Comparison of ENCODE assay signal across 33 mouse cellular contexts in the genomic region with DNA sequence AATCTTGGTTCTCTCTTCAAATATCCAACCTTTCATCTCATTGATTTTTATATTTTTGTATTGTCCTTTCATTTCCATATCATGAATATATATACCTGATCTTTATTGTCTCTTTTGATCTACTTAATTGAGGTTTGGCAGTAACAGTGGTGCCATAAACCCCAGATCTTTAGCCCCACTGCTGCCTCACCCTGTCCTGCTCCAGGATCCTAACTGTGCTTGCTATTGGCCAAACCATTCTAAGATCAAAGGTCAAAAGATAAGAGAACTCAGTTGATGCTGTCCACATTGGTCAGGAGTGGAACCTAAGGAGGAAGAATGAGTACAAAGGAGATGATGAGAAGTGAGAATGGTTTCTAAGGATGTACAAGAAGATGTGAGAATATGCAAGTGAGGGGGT.
"Had no signal": no experiment of that assay in that cellular context is flagged by ENCODE, and none has a peak within 500 bp of the region (broad histone marks: within the 10 kb centered on the region; RNA-seq: fewer than 3 reads in every experiment).

No protein-coding gene starts in this region.

- H3K9me3 ChIP-seq: limb, embryonic 10.5 days; limb, embryonic 12.5 days; limb, embryonic 13.5 days; limb, embryonic 15.5 days; liver, embryonic 12.5 days; liver, embryonic 13.5 days; liver, embryonic 15.5 days; lung, embryonic 15.5 days; megakaryocyte, embryonic 14.5 days; midbrain, embryonic 10.5 days; midbrain, embryonic 12.5 days; midbrain, embryonic 13.5 days; midbrain, embryonic 15.5 days; neural tube, embryonic 12.5 days; neural tube, embryonic 13.5 days had no signal

- ATAC-seq: liver, embryonic 12.5 days; liver, postnatal 0 days; lung, postnatal 0 days; midbrain, embryonic 13.5 days; midbrain, embryonic 15.5 days; midbrain, embryonic 16.5 days had no signal

- H3K27me3 ChIP-seq: limb, embryonic 12.5 days; limb, embryonic 15.5 days; liver, embryonic 12.5 days; liver, embryonic 13.5 days; liver, embryonic 15.5 days; lung, embryonic 15.5 days; megakaryocyte, embryonic 14.5 days; midbrain, embryonic 12.5 days; midbrain, embryonic 13.5 days; midbrain, embryonic 15.5 days; neural tube, embryonic 12.5 days; neural tube, embryonic 13.5 days had no signal

- H3K4me3 ChIP-seq: limb, embryonic 10.5 days; limb, embryonic 12.5 days; limb, embryonic 13.5 days; limb, embryonic 15.5 days; liver, embryonic 12.5 days; liver, embryonic 13.5 days; liver, embryonic 15.5 days; lung, embryonic 15.5 days; megakaryocyte, embryonic 14.5 days; midbrain, embryonic 10.5 days; midbrain, embryonic 12.5 days; midbrain, embryonic 13.5 days; midbrain, embryonic 15.5 days; myocyte; neural tube, embryonic 12.5 days; neural tube, embryonic 13.5 days had no signal

- H3K4me1 ChIP-seq: limb, embryonic 10.5 days; limb, embryonic 12.5 days; limb, embryonic 13.5 days; limb, embryonic 15.5 days; liver, embryonic 12.5 days; liver, embryonic 13.5 days; liver, embryonic 15.5 days; midbrain, embryonic 15.5 days; neural tube, embryonic 12.5 days had no signal

- H3K4me2 ChIP-seq: limb, embryonic 12.5 days; limb, embryonic 13.5 days; limb, embryonic 15.5 days; liver, embryonic 11.5 days; liver, embryonic 12.5 days; liver, embryonic 13.5 days; liver, embryonic 15.5 days; lung, embryonic 14.5 days; lung, embryonic 15.5 days; midbrain, embryonic 11.5 days; midbrain, embryonic 12.5 days; midbrain, embryonic 13.5 days; midbrain, embryonic 15.5 days; neural tube, embryonic 12.5 days; neural tube, embryonic 13.5 days had no signal

- H3K9ac ChIP-seq: limb, embryonic 12.5 days; limb, embryonic 13.5 days; limb, embryonic 15.5 days; liver, embryonic 12.5 days; liver, embryonic 13.5 days; liver, embryonic 14.5 days; liver, embryonic 15.5 days; liver, postnatal 0 days; lung, embryonic 14.5 days; lung, embryonic 15.5 days; midbrain, embryonic 12.5 days; midbrain, embryonic 13.5 days; midbrain, embryonic 15.5 days; neural tube, embryonic 12.5 days; neural tube, embryonic 13.5 days had no signal

- H3K36me3 ChIP-seq: limb, embryonic 10.5 days; limb, embryonic 12.5 days; limb, embryonic 13.5 days; limb, embryonic 15.5 days; liver, embryonic 12.5 days; liver, embryonic 13.5 days; liver, embryonic 15.5 days; lung, embryonic 15.5 days; midbrain, embryonic 10.5 days; midbrain, embryonic 12.5 days; midbrain, embryonic 13.5 days; midbrain, embryonic 15.5 days; neural tube, embryonic 12.5 days; neural tube, embryonic 13.5 days had no signal

- H3K27ac ChIP-seq: limb, embryonic 10.5 days; limb, embryonic 12.5 days; limb, embryonic 13.5 days; limb, embryonic 15.5 days; liver, embryonic 12.5 days; liver, embryonic 13.5 days; liver, embryonic 14.5 days; liver, embryonic 15.5 days; lung, embryonic 15.5 days; macrophage; midbrain, embryonic 10.5 days; midbrain, embryonic 12.5 days; midbrain, embryonic 13.5 days; midbrain, embryonic 15.5 days; neural tube, embryonic 12.5 days; neural tube, embryonic 13.5 days had no signal

- DNase-seq: left cerebral cortex, postnatal 4 days; liver; liver, embryonic 13.5 days; liver, postnatal 0 days; lung, adult 18-20 months; lung, adult 2 months; lung, embryonic 14.5 days; lung, postnatal 10 days; lung, postnatal 14 days; lung, postnatal 36 days; lung, postnatal 4 days; midbrain, embryonic 14.5 days had no signal
